Mouse (Mus musculus) urinary bladder, postnatal 4 days (tissue): ENCODE measurements around the gene Cd200r3.

Source experiments
- DNase-seq, 2 experiments: peaks; one replicate each; pipeline ENCODE4 v3.0.0; 2021 to 2022; ENCODE audit warnings: low spot score in 2 of 2

Cd200r3 gene

DNA sequence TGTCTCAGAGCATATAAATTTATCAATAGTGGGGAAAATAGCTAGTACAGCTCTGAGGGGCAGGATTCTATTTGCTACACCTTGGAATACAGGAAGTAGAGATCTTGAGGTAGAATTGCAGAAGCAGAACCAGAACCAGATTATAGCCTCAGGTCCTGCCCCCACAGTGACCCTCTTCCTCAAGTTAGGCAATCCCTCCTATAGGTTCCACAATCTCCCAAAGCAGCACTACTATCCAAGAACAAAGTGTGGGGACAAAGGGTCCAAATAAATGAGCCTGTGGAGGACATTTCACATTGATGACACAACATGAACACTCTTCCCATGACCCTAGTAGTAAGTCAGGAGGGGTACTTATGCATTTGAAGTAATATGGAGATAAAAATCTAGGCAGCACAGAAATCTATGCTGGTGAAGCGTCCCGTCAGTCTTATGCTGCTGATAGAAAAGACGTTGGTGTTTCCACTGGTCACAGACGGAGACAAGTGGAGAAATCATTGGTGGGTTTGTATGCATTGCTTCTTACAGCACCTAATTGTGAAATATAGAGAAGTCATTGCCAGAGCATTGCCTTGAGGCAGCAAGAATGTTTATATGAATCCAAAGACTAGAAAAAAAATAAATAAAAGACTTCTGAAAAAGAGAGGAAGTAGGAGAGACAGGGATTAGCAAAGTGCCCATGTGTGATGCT, 45.3 kb downstream of the Cd200r3 start:
- no peak for DNase-seq

DNA sequence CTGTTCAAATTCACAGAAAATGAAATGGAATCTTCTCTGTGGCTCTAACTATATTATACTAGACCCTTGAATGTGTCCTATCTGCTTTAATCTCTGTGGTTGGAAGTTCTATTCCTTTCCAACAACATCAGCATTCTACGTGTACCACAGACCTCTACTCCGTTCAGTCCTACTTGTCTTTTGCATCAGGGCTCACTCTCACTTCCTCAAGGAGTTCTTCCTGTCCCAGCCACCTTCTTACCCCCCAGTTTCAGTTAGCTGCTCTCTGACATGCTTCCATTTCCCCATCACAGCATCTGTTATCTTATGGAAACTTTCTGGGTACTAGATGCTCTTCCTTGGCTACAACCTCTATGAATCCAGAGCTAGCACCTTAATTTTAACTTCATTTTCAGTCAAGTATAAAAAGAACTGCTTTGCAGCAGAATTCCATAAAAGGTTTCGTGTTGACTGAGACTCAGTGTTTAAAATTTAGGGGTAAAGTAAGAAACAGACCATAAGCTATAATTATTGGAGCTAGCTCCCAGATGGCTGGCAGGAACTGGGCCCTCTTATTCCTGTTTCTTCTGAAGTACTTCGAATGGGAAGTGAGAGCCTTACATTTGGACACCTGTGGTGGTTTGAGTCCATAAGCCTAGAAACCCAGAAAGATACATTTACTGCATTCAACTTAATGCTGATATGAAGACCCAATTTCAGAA, 50.0 kb downstream of the Cd200r3 start:
- no peak for DNase-seq

DNA sequence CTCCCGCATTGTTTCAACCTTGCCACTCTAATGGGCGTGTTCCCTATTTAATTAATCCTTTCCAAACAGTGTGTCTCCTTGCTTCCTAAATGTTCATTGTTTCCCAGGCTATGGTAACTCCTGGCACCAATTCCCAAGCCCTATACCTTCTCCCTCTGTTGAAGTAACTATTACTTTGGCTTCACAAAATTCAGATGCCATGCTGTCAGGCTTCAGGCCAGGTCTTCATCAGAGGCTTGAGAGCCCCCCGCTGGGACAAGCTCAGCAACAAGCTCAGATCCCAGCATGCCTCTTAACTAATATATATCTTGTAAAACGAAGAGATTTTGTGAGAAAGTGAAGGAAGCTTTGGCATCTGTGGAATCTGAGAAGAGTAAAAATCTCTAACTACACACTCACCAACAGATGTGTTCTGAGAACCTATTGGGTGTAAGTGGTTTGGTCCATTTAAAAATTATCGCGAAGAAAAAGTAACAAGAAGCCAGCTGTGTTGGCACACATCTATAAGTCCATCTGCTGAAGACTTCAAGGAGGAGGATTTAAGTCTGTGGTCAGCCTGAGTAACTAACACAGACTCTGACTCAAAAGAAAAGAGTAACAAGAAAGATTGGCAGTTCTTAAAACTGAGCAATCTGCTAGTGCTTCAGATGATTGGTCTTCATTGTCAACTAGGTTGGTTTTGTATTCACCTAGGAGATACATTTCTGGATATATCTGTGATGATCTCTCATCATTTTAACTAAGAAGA, 50.9 kb downstream of the Cd200r3 start:
- DNase-seq: no peak

GRCm38 (mm10) chr16:44995111-44995510, 51.6 kb downstream of the Cd200r3 start:
- DNase-seq: no peak

DNA sequence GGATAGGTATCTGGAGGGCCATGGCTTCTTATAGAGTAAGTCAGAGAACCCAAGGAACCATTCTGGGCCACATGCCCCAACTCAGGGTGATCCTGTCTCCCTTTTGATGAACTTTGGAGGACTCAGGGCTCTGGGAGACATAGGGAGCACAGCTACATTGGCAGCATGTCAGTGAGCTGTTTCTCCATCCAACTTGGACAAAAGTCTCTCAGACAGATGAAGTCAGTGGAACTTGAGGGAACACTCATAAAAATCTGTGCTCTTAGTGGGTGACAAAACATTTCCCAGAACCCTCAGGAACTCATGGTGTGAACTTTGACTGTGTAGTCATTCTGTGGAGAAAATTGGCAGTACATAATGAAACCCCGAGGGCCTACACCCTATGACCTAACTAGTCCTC, 53.2 kb downstream of the Cd200r3 start:
- no peak for DNase-seq

DNA sequence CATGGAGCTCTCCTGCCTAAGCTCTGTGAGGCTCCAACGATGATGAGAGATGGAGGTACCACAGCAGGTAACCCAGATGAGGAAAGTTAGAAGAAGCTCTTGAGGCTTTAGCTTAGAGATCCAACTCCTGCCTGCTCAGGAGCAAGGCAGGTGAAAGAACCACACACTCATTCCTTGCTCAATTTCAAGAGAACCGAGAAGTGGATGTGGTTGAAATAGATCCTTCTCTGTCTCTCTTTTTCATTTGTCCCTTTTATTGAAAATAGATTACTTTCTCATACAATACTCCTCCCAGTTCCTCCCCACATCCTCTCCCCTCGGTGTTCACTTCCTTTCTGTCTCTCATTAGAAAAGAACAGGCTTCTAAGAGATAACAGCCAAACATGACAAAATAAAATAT, 56.1 kb downstream of the Cd200r3 start:
- DNase-seq: no peak

DNA sequence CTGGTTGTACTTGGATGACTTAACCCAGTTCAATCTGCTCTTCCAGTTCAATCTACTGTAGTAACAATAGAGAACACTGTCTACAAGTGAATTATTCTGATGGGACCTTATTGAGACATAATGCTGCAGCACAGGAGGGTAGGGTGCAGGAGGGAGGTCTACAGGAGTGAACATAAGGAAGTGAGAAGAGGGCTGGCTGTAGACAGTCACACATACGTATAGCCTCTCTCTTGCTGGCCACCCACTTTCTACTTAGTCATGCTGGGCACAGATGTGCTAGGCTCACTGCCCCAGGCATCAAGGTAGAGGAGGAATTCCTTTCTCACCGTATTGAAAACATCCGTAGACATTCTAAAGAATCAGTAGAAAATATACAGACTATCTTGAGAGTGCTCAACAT, 61.0 kb downstream of the Cd200r3 start:
- no peak for DNase-seq

- DNase-seq: no peak
Measured at GRCm38 (mm10) chr16:45005280-45005679, 61.8 kb downstream of the Cd200r3 start.

GRCm38 (mm10) chr16:45006971-45007370, 63.5 kb downstream of the Cd200r3 start:
- DNase-seq: no peak

- no peak for DNase-seq
Measured at GRCm38 (mm10) chr16:45007807-45008206, 64.3 kb downstream of the Cd200r3 start.

- DNase-seq: no peak
Measured at GRCm38 (mm10) chr16:45009634-45010033, 66.2 kb downstream of the Cd200r3 start.

GRCm38 (mm10) chr16:45015591-45015990, 72.1 kb downstream of the Cd200r3 start:
- DNase-seq: no peak

DNA sequence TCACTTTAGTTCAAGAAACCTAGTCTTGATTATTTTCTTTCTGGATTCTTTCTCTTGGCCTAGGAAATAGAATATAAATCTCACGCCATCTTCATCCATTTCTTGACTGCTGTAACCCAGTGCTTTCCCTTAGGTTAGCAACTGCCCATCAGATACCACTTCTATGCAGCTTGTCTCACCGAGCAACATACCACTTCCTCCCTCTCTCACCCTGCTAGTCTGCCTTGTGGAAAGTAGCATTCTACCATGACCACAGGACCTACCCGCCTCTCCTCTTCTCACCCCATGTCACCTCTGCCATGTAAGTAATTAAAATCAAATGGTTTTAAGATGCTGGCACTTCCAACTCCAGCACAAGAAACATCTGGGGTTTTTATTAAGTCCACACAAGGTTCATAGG, 73.0 kb downstream of the Cd200r3 start:
- DNase-seq: no peak

- no peak for DNase-seq
Measured at GRCm38 (mm10) chr16:45018868-45019267, 75.4 kb downstream of the Cd200r3 start.

DNA sequence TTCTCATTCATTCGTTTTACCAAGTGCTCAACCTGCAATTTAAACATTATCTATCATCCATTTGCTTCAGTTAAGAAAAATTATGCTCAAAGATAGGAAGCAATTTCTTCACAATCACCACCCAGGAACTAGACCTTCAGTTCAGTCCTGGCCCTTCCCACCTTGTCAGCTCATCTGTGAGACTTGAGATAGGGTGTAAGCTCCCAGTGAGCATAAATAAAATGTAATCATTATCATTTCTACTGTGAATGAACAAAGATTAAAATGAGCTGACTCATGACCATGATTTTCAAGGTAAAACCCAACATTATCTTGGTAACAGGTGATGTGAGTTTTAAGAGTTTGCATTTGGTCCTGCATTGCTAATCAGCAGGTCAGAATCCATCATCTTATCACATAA, 76.6 kb downstream of the Cd200r3 start:
- DNase-seq: no peak

- no peak for DNase-seq
Measured at GRCm38 (mm10) chr16:45020669-45021309, 77.3 kb downstream of the Cd200r3 start.

GRCm38 (mm10) chr16:45021443-45021842, 78.0 kb downstream of the Cd200r3 start:
- no peak for DNase-seq

- DNase-seq: no peak
Measured at GRCm38 (mm10) chr16:45023904-45024303, 80.4 kb downstream of the Cd200r3 start.

GRCm38 (mm10) chr16:45025321-45025720, 81.8 kb downstream of the Cd200r3 start:
- no peak for DNase-seq

DNA sequence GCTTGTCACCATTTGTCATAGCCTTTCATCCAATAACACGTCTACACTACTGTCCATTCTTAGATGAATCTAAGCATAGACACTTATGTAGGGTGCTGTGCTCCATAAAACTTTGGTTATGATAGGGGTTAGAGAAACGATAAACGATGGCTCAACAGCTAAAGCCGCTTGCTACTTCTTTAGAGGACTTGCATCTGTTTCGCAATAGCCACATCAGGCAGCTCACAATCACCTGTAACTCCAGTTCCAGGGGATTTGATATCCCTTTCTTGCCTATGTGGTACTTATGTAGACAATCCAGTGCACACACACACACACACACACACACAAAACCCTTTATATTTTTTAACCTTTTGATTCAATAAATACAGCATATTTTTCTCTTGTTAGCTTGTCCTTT, 85.6 kb downstream of the Cd200r3 start:
- no peak for DNase-seq

- no peak for DNase-seq
Measured at GRCm38 (mm10) chr16:45029493-45029892, 86.0 kb downstream of the Cd200r3 start.

- DNase-seq: no peak
Measured at GRCm38 (mm10) chr16:45030127-45030526, 86.6 kb downstream of the Cd200r3 start.
